Mouse (Mus musculus) erythroblast, embryonic 14.5 days (primary cell): ENCODE measurements around the gene Klhl41. TPM values are rescaled to one million over a fixed set of nuclear protein-coding genes. Genes with fewer than 3 reads are reported as not detected.

Experiments
- H3K27me3 ChIP-seq: 2 replicates; pipeline ENCODE4 v1.6.1; 2012; ENCODE audit warnings: inconsistent platforms; ENCODE audit not compliant: control insufficient read depth
- H3K36me3 ChIP-seq: 2 replicates; pipeline ENCODE4 v1.6.1; 2012; ENCODE audit warnings: mild to moderate bottlenecking, inconsistent platforms; ENCODE audit not compliant: control insufficient read depth
- H3K4me1 ChIP-seq: 2 replicates; pipeline ENCODE4 v1.6.1; 2012; ENCODE audit warnings: inconsistent platforms; ENCODE audit not compliant: control insufficient read depth
- H3K4me3 ChIP-seq: replicated peaks from 2 replicates; pipeline ENCODE3; 2012; ENCODE audit warnings: moderate library complexity, mild to moderate bottlenecking, inconsistent platforms
- H3K9me3 ChIP-seq: 2 replicates; pipeline ENCODE4 v1.6.1; 2012; ENCODE audit warnings: low read length, inconsistent platforms, mixed read lengths; ENCODE audit not compliant: control insufficient read depth
- GATA1 ChIP-seq: IDR thresholded peaks from 2 replicates; pipeline ENCODE4 v1.6.1; 2012; ENCODE audit warnings: low read length, inconsistent platforms, mixed read lengths
- TAL1 ChIP-seq: IDR thresholded peaks from 3 replicates; pipeline ENCODE4 v1.6.1; 2012; ENCODE audit warnings: low read length, inconsistent platforms, mixed read lengths
- polyA plus RNA-seq: library from polyadenylated mRNA; stranded (reverse); fragments of >175 nt; gene quantifications from 2 replicates; pipeline ENCODE4 v1.2.3, GENCODE M21; 2012

The Klhl41 gene
- polyA plus RNA-seq, 1 experiment = not detected

DNA sequence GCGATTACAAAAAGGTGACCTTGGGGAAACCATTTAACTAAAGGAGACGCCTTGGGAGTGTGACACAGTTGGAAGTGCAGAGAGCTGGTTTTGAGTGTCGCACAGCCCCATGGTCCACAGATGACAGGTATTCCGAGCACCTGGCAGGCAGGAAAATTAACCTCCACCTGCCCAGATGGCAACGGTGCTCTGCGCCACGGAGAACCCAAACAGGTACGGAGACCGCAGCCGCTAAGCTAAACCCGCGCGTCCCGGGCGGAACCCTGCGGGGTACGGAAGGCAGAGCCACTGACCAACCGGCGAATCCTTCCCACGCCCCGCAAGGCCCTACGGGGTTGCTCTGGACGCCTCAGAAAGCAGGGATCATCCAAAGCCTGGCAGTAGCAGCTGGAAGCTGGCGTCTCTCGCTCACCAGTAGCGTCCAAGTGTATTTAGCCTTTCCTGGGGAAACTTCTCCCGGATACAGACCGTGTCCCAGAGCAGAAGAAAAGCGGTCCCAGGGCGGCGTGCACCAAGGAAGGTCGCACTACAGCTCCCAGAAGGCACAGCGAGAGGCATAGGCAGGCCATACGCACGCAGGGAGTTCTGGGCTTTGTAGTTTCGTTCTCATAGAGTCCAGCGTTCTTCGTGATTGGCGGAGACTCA, 43.2 kb downstream of the Klhl41 start, which contains the start of gene Fastkd1:
Fastkd1 (minus strand) TSS at position 536 of the 645 bp plus-strand sequence.
- Histone ChIP-seq H3K4me3 (peak within 1 kb of the TSS; percentile 88), H3K27me3 (peaks cover 5% of the 10 kb centered on the region), H3K4me1 (peaks cover 17% of the 10 kb centered on the region), H3K36me3 (no peaks in the 10 kb centered on the region), H3K9me3 (no peaks in the 10 kb centered on the region)
- TF ChIP-seq GATA1 (no peak), TAL1 (no peak)

DNA sequence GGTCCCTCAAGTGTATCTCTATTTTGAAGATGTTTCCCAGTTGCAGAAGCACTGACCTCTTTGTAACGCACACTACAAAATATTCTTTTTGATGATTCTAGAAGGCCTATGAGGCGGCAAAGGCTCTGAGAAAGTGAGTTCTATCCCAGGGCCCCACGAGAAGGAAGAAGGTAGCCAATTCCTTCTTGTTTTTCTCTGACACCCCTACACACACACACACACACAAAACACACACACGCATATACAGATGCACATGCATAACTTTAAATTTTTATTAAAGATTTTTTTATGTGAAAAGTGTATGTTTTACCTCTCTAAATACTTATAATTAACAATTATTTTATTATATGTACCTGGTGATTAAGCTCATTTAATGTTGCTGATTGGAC, 43.7 kb downstream of the Klhl41 start:
- Histone ChIP-seq H3K4me1 (peaks cover 17% of the 10 kb centered on the region), H3K36me3 (no peaks in the 10 kb centered on the region), H3K9me3 (no peaks in the 10 kb centered on the region), H3K27me3 (peaks cover 8% of the 10 kb centered on the region), H3K4me3 (peak overlapping the region; percentile 88)
- TF ChIP-seq GATA1 (no peak), TAL1 (no peak)

DNA sequence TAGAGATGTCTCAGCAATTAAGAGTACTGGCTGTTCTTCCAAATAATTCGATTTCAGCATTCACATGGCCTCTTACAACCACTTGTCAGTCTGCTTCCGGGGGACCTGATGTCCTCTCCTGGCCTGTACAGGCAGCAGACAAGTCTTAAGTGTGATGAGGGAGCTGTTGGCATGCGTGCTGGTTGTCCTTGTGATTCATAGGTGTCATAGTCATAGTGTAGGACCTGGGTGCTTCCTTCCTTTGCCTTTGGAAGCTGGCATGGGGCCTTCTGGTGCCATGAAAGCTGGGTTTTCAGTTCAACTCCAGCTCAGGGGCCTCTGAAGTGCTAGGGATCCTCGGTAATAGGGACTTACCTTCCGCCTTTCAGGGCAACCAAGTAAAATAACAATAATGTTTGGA, 44.2 kb downstream of the Klhl41 start:
- H3K27me3 ChIP-seq = peaks cover 13% of the 10 kb centered on the region
- no peak overlapping the region for H3K4me3 ChIP-seq
- H3K4me1 ChIP-seq = peaks cover 17% of the 10 kb centered on the region
- TF ChIP-seq TAL1 = no peak
- no peak for TF ChIP-seq GATA1
- no peaks in the 10 kb centered on the region for H3K9me3 ChIP-seq
- H3K36me3 ChIP-seq = no peaks in the 10 kb centered on the region

DNA sequence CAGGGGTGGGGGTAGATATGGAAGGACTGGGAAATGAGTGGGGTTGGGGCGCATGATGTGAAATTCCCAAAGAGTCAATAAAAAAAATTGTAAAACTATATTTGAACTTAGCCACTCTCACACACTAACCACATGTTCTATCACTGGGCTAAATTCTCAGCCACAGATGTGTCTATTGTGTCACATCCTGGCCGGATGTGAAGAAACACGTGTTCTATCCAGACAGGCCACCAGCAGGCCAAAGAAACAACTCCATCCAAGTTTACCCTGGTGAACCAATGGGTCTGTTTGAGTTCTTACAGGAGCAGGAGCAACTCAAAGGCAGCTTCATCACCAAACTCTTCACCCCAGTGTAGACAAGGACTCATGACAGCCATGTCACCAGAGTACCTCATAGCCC, 46.6 kb downstream of the Klhl41 start:
- H3K36me3 ChIP-seq = no peaks in the 10 kb centered on the region
- H3K9me3 ChIP-seq = no peaks in the 10 kb centered on the region
- peaks cover 29% of the 10 kb centered on the region for H3K27me3 ChIP-seq
- no peak overlapping the region for H3K4me3 ChIP-seq
- TF ChIP-seq GATA1 (no peak), TAL1 (no peak)
- peaks cover 15% of the 10 kb centered on the region for H3K4me1 ChIP-seq

DNA sequence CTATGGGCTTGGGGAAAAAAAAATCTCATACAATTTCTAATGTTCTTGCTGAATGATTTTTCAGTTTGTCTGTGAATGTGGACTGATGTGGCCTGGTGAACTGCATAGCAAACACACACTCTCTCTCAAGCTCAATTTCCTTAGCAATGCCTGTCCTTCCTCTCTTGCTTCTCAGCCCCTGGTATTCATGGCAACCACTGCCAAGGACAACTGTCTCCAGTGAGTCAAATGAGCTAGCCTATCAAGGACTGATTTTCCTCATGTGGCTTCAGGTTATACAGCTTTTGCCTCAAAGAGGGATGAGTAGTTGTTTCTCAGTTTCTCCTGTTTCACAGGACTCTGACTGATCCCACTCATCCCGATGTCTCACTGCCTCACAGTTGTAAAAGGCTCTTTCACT, 49.2 kb downstream of the Klhl41 start:
- H3K9me3 ChIP-seq = no peaks in the 10 kb centered on the region
- TF ChIP-seq TAL1 = no peak
- no peak for TF ChIP-seq GATA1
- H3K4me3 ChIP-seq = no peak overlapping the region
- H3K27me3 ChIP-seq = peaks cover 35% of the 10 kb centered on the region
- H3K4me1 ChIP-seq = peaks cover 12% of the 10 kb centered on the region
- no peaks in the 10 kb centered on the region for H3K36me3 ChIP-seq

DNA sequence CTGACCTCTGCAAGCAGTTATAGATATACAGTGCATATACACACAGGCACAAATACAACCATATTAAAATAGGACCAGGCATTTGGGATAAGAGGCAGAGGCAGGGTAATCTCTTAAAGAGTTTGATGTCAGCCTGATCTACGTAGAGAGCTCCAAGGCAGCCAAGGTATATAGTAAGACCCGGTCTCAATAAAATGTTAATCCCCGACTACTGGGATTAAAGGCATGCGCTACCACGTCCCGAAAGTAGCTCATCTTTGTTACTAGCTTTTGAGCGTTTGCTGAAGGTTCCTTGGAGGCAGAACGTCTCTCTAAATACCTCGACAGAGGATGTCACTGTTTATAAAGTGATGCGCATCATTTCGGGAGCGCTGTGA, 52.3 kb downstream of the Klhl41 start, which contains the start of gene Ppig:
Ppig (plus strand) TSS at position 273 of the 377 bp plus-strand sequence.
- H3K9me3 ChIP-seq = no peaks in the 10 kb centered on the region
- peaks cover 30% of the 10 kb centered on the region for H3K27me3 ChIP-seq
- TF ChIP-seq TAL1 = no peak
- no peak for TF ChIP-seq GATA1
- peaks cover 6% of the 10 kb centered on the region for H3K36me3 ChIP-seq
- H3K4me1 ChIP-seq = peaks cover 24% of the 10 kb centered on the region
- H3K4me3 ChIP-seq = peak within 1 kb of the TSS; percentile 89

DNA sequence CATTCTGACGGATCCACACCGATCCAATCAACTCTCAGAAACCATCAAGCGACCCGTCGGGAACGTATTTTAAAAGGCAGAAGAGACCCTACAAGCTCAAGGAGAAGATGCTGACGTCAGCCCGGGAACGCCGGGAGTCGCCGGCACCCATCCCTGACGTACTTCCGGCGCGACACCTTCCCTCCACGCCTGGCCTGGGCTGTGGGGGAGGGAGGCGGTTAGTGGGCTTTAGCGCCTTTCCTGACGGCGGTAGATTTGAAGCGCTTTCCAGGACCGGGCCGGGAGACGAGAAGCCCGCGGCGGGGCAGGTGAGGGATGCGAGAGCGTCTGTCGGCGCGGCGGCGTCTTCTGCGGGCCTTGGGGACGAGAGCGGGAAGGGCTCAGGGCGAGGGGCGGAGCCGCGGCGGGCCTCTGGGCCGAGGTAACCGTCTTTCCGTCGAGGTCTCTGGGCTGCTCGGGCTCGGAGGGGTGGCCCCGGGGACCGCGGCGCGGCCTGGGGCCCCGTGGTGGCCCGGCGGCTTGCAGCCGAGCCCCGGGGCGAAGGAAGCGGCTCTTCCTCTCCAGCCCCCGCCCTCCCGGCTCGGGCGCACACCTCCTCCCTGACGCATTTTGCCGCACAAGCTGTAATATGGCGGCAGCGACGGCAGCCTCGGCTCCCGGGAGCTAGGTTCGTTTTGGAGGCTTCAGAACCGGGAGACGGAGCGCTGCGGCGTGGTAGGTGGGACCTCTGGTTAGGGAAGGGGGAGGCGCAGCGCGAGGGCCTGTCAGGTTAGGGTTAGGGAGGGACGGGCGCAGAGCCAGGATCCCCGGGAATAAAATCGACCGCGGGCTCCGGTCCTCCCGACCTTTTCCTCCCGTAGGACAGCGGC, 53.0 kb downstream of the Klhl41 start:
- peaks cover 6% of the 10 kb centered on the region for H3K36me3 ChIP-seq
- H3K4me1 ChIP-seq = peaks cover 24% of the 10 kb centered on the region
- peak overlapping the region; percentile 89 for H3K4me3 ChIP-seq
- TF ChIP-seq GATA1 = no peak
- TF ChIP-seq TAL1 = no peak
- H3K9me3 ChIP-seq = no peaks in the 10 kb centered on the region
- H3K27me3 ChIP-seq = peaks cover 30% of the 10 kb centered on the region

DNA sequence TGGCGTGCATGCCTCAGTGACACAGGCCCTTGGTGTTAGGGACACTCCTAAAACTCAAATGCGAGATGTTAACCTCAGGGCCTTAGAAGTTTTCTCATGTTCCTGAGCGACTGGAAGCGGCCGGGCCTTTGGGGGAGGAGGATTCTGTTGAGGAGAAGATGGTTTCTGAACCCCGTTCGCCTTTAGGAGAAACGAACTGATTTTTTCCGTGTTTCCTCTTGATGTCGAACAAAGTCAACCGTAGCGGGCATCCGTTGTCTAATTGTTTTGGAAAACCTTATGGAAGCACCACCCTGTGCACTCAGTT, 53.6 kb downstream of the Klhl41 start:
- Histone ChIP-seq H3K27me3 (peaks cover 27% of the 10 kb centered on the region), H3K9me3 (no peaks in the 10 kb centered on the region), H3K4me3 (peak overlapping the region; percentile 89), H3K36me3 (peaks cover 6% of the 10 kb centered on the region), H3K4me1 (peaks cover 24% of the 10 kb centered on the region)
- TF ChIP-seq GATA1 = no peak
- TF ChIP-seq TAL1 = no peak

Other genes starting within 250 kb of the Klhl41 start
- gene Lrp2, start 84.1 kb upstream of the Klhl41 start, polyA plus RNA-seq = not detected in 2 replicates
- gene Bbs5, start 22.9 kb upstream of the Klhl41 start, polyA plus RNA-seq = not detected in 2 replicates
- 0.01 TPM in 1 of 2 replicates, not detected in the other for gene Fastkd1, start 43.4 kb downstream of the Klhl41 start, polyA plus RNA-seq
- gene Ppig, start 52.4 kb downstream of the Klhl41 start, polyA plus RNA-seq = 1.9 and 2.5 TPM in 2 replicates
- gene Ccdc173, start 119.5 kb downstream of the Klhl41 start, polyA plus RNA-seq = not detected in 2 replicates
- gene Phospho2, start 119.5 kb downstream of the Klhl41 start, polyA plus RNA-seq = 0.64 and 0.77 TPM in 2 replicates
- 0.05 and 0.09 TPM in 2 replicates for gene Klhl23, start 151.8 kb downstream of the Klhl41 start, polyA plus RNA-seq
- 1.2 and 1.5 TPM in 2 replicates for gene Ssb, start 191.4 kb downstream of the Klhl41 start, polyA plus RNA-seq
- gene Mettl5, start 215.5 kb downstream of the Klhl41 start, polyA plus RNA-seq = 11.6 and 13.1 TPM in 2 replicates
- 0.38 and 0.43 TPM in 2 replicates for gene Ubr3, start 227.1 kb downstream of the Klhl41 start, polyA plus RNA-seq